Mouse (Mus musculus): ENCODE measurements around the gene Nrip2. TPM values are rescaled to one million over a fixed set of nuclear protein-coding genes. Genes with fewer than 3 reads are reported as not detected.
"Not testable (repeated sequence)": the region's sequence is repeated elsewhere in the genome, so short reads cannot be mapped to it uniquely, and the experiment has no call there.

Gene Nrip2
- 2.7 and 2.9 TPM in 2 replicates for total RNA-seq (2021)
- long read RNA-seq, experiment 1, partial matches to known transcripts = 0 of 9 reads
- long read RNA-seq, experiment 1, other reads (novel, unspliced or antisense) = 7 of 9 reads
- long read RNA-seq, experiment 2, partial matches to known transcripts = 0 of 4 reads
- long read RNA-seq, experiment 2, other reads (novel, unspliced or antisense) = 2 of 4 reads

GRCm38 (mm10) chr6:128398996-128399395 is at the start of gene Nrip2:
Gene Nrip2 (plus strand): TSS chr6:128399296.
- no peak for DNase-seq

GRCm38 (mm10) chr6:128349711-128350110 is 49.4 kb upstream of the Nrip2 start:
- DNase-seq = no peak

GRCm38 (mm10) chr6:128354140-128354539 is 45.0 kb upstream of the Nrip2 start:
- no peak for DNase-seq

- DNase-seq = peak; percentile 79
Observed at GRCm38 (mm10) chr6:128355201-128355681, 43.9 kb upstream of the Nrip2 start.

GRCm38 (mm10) chr6:128355726-128356416 is 43.2 kb upstream of the Nrip2 start, which contains the start of gene Tulp3:
Gene Tulp3 (minus strand): TSS chr6:128355851.
- peak; percentile 99 for DNase-seq

- DNase-seq = peak; percentile 77
Observed at GRCm38 (mm10) chr6:128358999-128359398, 40.1 kb upstream of the Nrip2 start.

GRCm38 (mm10) chr6:128361901-128362300 is 37.2 kb upstream of the Nrip2 start:
- no peak for DNase-seq

GRCm38 (mm10) chr6:128362381-128363006 is 36.6 kb upstream of the Nrip2 start, which contains the start of the genes Rhno1 and Foxm1:
Gene Rhno1 (minus strand): TSS chr6:128362911.
Gene Foxm1 (plus strand): TSS chr6:128362967.
- peak; percentile 91 for DNase-seq

- DNase-seq = peak; percentile 46
Observed at GRCm38 (mm10) chr6:128363007-128363825, 35.9 kb upstream of the Nrip2 start.

- no peak for DNase-seq
Observed at GRCm38 (mm10) chr6:128364721-128365120, 34.4 kb upstream of the Nrip2 start.

GRCm38 (mm10) chr6:128366466-128366865 is 32.6 kb upstream of the Nrip2 start:
- DNase-seq = no peak

GRCm38 (mm10) chr6:128370040-128370439 is 29.1 kb upstream of the Nrip2 start:
- no peak for DNase-seq

- DNase-seq = no peak
Observed at GRCm38 (mm10) chr6:128375192-128375591, 23.9 kb upstream of the Nrip2 start, which contains the start of the genes Tex52 and Gm44596. Gene Tex52 (plus strand): TSS chr6:128375456. Gene Gm44596 (plus strand): TSS chr6:128375503.

- DNase-seq = no peak
Observed at GRCm38 (mm10) chr6:128376371-128377085, 22.6 kb upstream of the Nrip2 start.

GRCm38 (mm10) chr6:128379636-128380035 is 19.5 kb upstream of the Nrip2 start:
- DNase-seq = no peak

GRCm38 (mm10) chr6:128380594-128381167 is 18.4 kb upstream of the Nrip2 start:
- DNase-seq = not testable (repeated sequence)

- no peak for DNase-seq
Observed at GRCm38 (mm10) chr6:128381254-128381653, 17.8 kb upstream of the Nrip2 start.

- DNase-seq = no peak
Observed at GRCm38 (mm10) chr6:128383752-128384151, 15.3 kb upstream of the Nrip2 start.

- no peak for DNase-seq
Observed at GRCm38 (mm10) chr6:128385026-128385425, 14.1 kb upstream of the Nrip2 start.

- no peak for DNase-seq
Observed at GRCm38 (mm10) chr6:128389185-128389584, 9.9 kb upstream of the Nrip2 start.

- DNase-seq = no peak
Observed at GRCm38 (mm10) chr6:128390683-128391082, 8.4 kb upstream of the Nrip2 start.
